ENCODE assay signal across 29 mouse cellular contexts in genomic region chr1:181462051-181462905, GRCm38 (mm10). TPM values are rescaled to one million over a fixed set of nuclear protein-coding genes. Genes with fewer than 3 reads are reported as not detected.
DNase-seq lines count a peak whose midpoint lies in the region; ATAC-seq and TF ChIP-seq lines count a peak whose summit lies in the region.
"Had no signal": no experiment of that assay in that cellular context is flagged by ENCODE, and none has a peak within 500 bp of the region (broad histone marks: within the 10 kb centered on the region; RNA-seq: fewer than 3 reads in every experiment).

No protein-coding gene starts in this region.

- 0 out of 2 replicates have a peak, but pooled peaks have one; percentile 37 for ATAC-seq in heart, embryonic 12.5 days (ENCODE audit: insufficient number of reproducible peaks, low FRiP score)
- ATAC-seq: forebrain, embryonic 13.5 days; midbrain, embryonic 13.5 days had no signal

- H3K4me1 ChIP-seq in heart, embryonic 12.5 days (replicated peaks) = peaks cover 20% of the 10 kb centered on the region
- H3K4me1 ChIP-seq: midbrain, embryonic 13.5 days had no signal

- H3K4me3 ChIP-seq in heart, embryonic 12.5 days = no peak overlapping the region
- H3K4me3 ChIP-seq in layer of hippocampus, adult 2 months = no peak overlapping the region
- H3K4me3 ChIP-seq: forebrain, embryonic 13.5 days; heart, embryonic 15.5 days; liver, embryonic 13.5 days; midbrain, embryonic 13.5 days had no signal

- no peak for TF ChIP-seq CTCF in layer of hippocampus, adult 2 months (conservative IDR thresholded peaks at IDR 0.05)

- no peak overlapping the region for H3K9ac ChIP-seq in heart, embryonic 12.5 days
- H3K9ac ChIP-seq: forebrain, embryonic 13.5 days; heart, embryonic 15.5 days; hindbrain, embryonic 14.5 days; liver, embryonic 13.5 days; lung, embryonic 14.5 days; midbrain, embryonic 13.5 days had no signal

- H3K27me3 ChIP-seq in heart, embryonic 12.5 days (replicated peaks) = no peaks in the 10 kb centered on the region
- H3K27me3 ChIP-seq: forebrain, embryonic 13.5 days; heart, embryonic 15.5 days; liver, embryonic 13.5 days; midbrain, embryonic 13.5 days had no signal

- H3K27ac ChIP-seq in heart, embryonic 12.5 days (ENCODE audit: poor library complexity, severe bottlenecking) = no peak overlapping the region
- peak overlapping the region; percentile 85 for H3K27ac ChIP-seq in layer of hippocampus, adult 2 months
- H3K27ac ChIP-seq: forebrain, embryonic 13.5 days; heart, embryonic 15.5 days; hindbrain, embryonic 14.5 days; liver, embryonic 13.5 days; midbrain, embryonic 13.5 days had no signal

- no peak overlapping the region for H3K4me2 ChIP-seq in heart, embryonic 12.5 days
- H3K4me2 ChIP-seq: forebrain, embryonic 13.5 days; heart, embryonic 15.5 days; hindbrain, embryonic 14.5 days; liver, embryonic 13.5 days; lung, embryonic 14.5 days; midbrain, embryonic 13.5 days had no signal

- 53% methylated on average over 8 of the region's 8 CpGs for WGBS in heart, embryonic 12.5 days

- DNase-seq in heart, adult 11 months = no peak
- DNase-seq in layer of hippocampus, adult 2 months (ENCODE audit: low spot score in 2 of 2) = no peak
- no peak for DNase-seq in layer of hippocampus, adult 9-10 months (ENCODE audit: low spot score)
- DNase-seq in adrenal gland, postnatal 14 days = peak; percentile 43
- DNase-seq in mesoderm, embryonic 11.5 days (ENCODE audit: low read depth, low spot score) = peak; percentile 13
- no peak for DNase-seq in spleen, postnatal 14 days (ENCODE audit: low spot score in 2 of 2)
- DNase-seq: cerebellum, adult 11-12 months; cerebellum, postnatal 10 days; gastrocnemius, postnatal 36 days; kidney, adult 8-10 months; liver, embryonic 13.5 days; retina, postnatal 1 day; right cerebral cortex, postnatal 25 days; spleen, adult 18-20 months had no signal

- H3K9me3 ChIP-seq in heart, embryonic 12.5 days (replicated peaks) = no peaks in the 10 kb centered on the region; the same call in 1 of the 2 replicates
- H3K9me3 ChIP-seq: forebrain, embryonic 13.5 days; heart, embryonic 15.5 days; liver, embryonic 13.5 days; midbrain, embryonic 13.5 days had no signal

- H3K36me3 ChIP-seq in heart, embryonic 12.5 days = no peaks in the 10 kb centered on the region
- H3K36me3 ChIP-seq: heart, embryonic 15.5 days; liver, embryonic 13.5 days; midbrain, embryonic 13.5 days had no signal

RNA-seq across cellular contexts. Expression of gene Ccdc121, which starts 49.0 kb away (rescaled TPM):
- 0.30 and 0.31 TPM in 2 replicates for polyA plus RNA-seq in heart, embryonic 12.5 days (2016; fragmentation: Nextera tagmentation; extraction: Ambion mirVana)
- total RNA-seq in layer of hippocampus, adult 2 months (2021) = under 1 TPM; 0.20 to 0.72 TPM
- not detected in 2 replicates for total RNA-seq in adrenal gland, postnatal 14 days (2021)
- total RNA-seq: adrenal gland, adult 18-20 months; ES-E14; gastrocnemius, adult 18-20 months; gastrocnemius, postnatal 36 days; heart, adult 8-10 months; heart, postnatal 36 days; megakaryocyte, adult 5-6 weeks; monocyte, adult 5-6 weeks had no signal
- polyA plus RNA-seq: forebrain, embryonic 13.5 days; intestine, embryonic 14.5 days; liver, embryonic 13.5 days; midbrain, embryonic 13.5 days; neural tube, embryonic 11.5 days had no signal

Comparison
In these comparisons a context has a peak if more than half of its experiments do, and no peak if none do; other contexts are left out.
1. DNase-seq: peak in adrenal gland, postnatal 14 days (single experiment) and mesoderm, embryonic 11.5 days (single experiment); none in heart, adult 11 months (single experiment), layer of hippocampus, adult 2 months (0 of 2), layer of hippocampus, adult 9-10 months (single experiment) and spleen, postnatal 14 days (0 of 2).